Mouse (Mus musculus): Measurements from ENCODE around the gene Cox17. TPM values are rescaled to one million over a fixed set of nuclear protein-coding genes. Genes with fewer than 3 reads are reported as not detected.
A peak's percentile ranks its signal among the peaks of the same experiment; 100 is the strongest.

Cox17 gene
- polyA plus RNA-seq, 1 experiment: 76.2 TPM

- Histone ChIP-seq H3K36me3 (ENCODE audit: control insufficient read depth, insufficient read depth, low read length) (peaks cover 26% of the 10 kb centered on the region), H3K27me3 (ENCODE audit: control insufficient read depth, insufficient read depth, low read length) (no peaks in the 10 kb centered on the region), H3K4me3 (ENCODE audit: low read depth, low read length) (no peak overlapping the region), H3K4me1 (ENCODE audit: control insufficient read depth, insufficient read depth, insufficient read length, low read length) (peaks cover 2% of the 10 kb centered on the region; the same call in 1 of the 2 replicates), H3K27ac (ENCODE audit: insufficient read depth, low read depth, low read length) (no peak overlapping the region)
- WGBS: 77% methylated on average over 5 of the region's 5 CpGs
- TF ChIP-seq POLR2A (IDR thresholded peaks at IDR 0.05; ENCODE audit: low read depth, low read length) (no peak), CTCF (IDR thresholded peaks at IDR 0.05; ENCODE audit: extremely low read depth, insufficient read length, insufficient replicate concordance, low read depth, low read length) (no peak)
Observed at GRCm38 (mm10) chr16:38354185-38354913, 7.6 kb downstream of the Cox17 start.

- no peak for TF ChIP-seq CTCF (IDR thresholded peaks at IDR 0.05; ENCODE audit: extremely low read depth, insufficient read length, insufficient replicate concordance, low read depth, low read length)
- no peak for TF ChIP-seq POLR2A (IDR thresholded peaks at IDR 0.05; ENCODE audit: low read depth, low read length)
- peaks cover 3% of the 10 kb centered on the region; the same call in 1 of the 2 replicates for H3K4me1 ChIP-seq (ENCODE audit: control insufficient read depth, insufficient read depth, insufficient read length, low read length)
Observed at GRCm38 (mm10) chr16:38358256-38358812, 11.5 kb downstream of the Cox17 start.

GRCm38 (mm10) chr16:38359241-38359640, 12.4 kb downstream of the Cox17 start:
- TF ChIP-seq CTCF (IDR thresholded peaks at IDR 0.05; ENCODE audit: extremely low read depth, insufficient read length, insufficient replicate concordance, low read depth, low read length): no peak
- no peak for TF ChIP-seq POLR2A (IDR thresholded peaks at IDR 0.05; ENCODE audit: low read depth, low read length)
- 91% methylated on average over 2 of the region's 2 CpGs for WGBS
- Histone ChIP-seq H3K36me3 (ENCODE audit: control insufficient read depth, insufficient read depth, low read length) (peaks cover 3% of the 10 kb centered on the region; the same call in 1 of the 2 replicates), H3K4me3 (ENCODE audit: low read depth, low read length) (no peak overlapping the region), H3K27ac (ENCODE audit: insufficient read depth, low read depth, low read length) (no peak overlapping the region), H3K4me1 (ENCODE audit: control insufficient read depth, insufficient read depth, insufficient read length, low read length) (peaks cover 3% of the 10 kb centered on the region; the same call in 1 of the 2 replicates), H3K27me3 (ENCODE audit: control insufficient read depth, insufficient read depth, low read length) (no peaks in the 10 kb centered on the region)

More at GRCm38 (mm10) chr16:38358256-38358812, 11.5 kb downstream of the Cox17 start:
- 86% methylated on average over 6 of the region's 6 CpGs for WGBS
- Histone ChIP-seq H3K36me3 (ENCODE audit: control insufficient read depth, insufficient read depth, low read length) (peaks cover 3% of the 10 kb centered on the region; the same call in 1 of the 2 replicates), H3K4me3 (ENCODE audit: low read depth, low read length) (no peak overlapping the region), H3K27ac (ENCODE audit: insufficient read depth, low read depth, low read length) (no peak overlapping the region), H3K27me3 (ENCODE audit: control insufficient read depth, insufficient read depth, low read length) (no peaks in the 10 kb centered on the region)

- no peak for TF ChIP-seq POLR2A (IDR thresholded peaks at IDR 0.05; ENCODE audit: low read depth, low read length)
- no peak for TF ChIP-seq CTCF (IDR thresholded peaks at IDR 0.05; ENCODE audit: extremely low read depth, insufficient read length, insufficient replicate concordance, low read depth, low read length)
- Histone ChIP-seq H3K4me3 (ENCODE audit: low read depth, low read length) (no peak overlapping the region), H3K27ac (ENCODE audit: insufficient read depth, low read depth, low read length) (no peak overlapping the region), H3K4me1 (ENCODE audit: control insufficient read depth, insufficient read depth, insufficient read length, low read length) (peaks cover 3% of the 10 kb centered on the region; the same call in 1 of the 2 replicates), H3K36me3 (ENCODE audit: control insufficient read depth, insufficient read depth, low read length) (peaks cover 1% of the 10 kb centered on the region; the same call in 1 of the 2 replicates), H3K27me3 (ENCODE audit: control insufficient read depth, insufficient read depth, low read length) (no peaks in the 10 kb centered on the region)
- WGBS: 52% methylated on average over 3 of the region's 3 CpGs
Observed at GRCm38 (mm10) chr16:38359857-38360256, 13.1 kb downstream of the Cox17 start.

- peaks cover 3% of the 10 kb centered on the region; the same call in 1 of the 2 replicates for H3K4me1 ChIP-seq (ENCODE audit: control insufficient read depth, insufficient read depth, insufficient read length, low read length)
- no peak overlapping the region for H3K4me3 ChIP-seq (ENCODE audit: low read depth, low read length)
- TF ChIP-seq CTCF (IDR thresholded peaks at IDR 0.05; ENCODE audit: extremely low read depth, insufficient read length, insufficient replicate concordance, low read depth, low read length) (no peak), POLR2A (IDR thresholded peaks at IDR 0.05; ENCODE audit: low read depth, low read length) (no peak)
- peaks cover 1% of the 10 kb centered on the region; the same call in 1 of the 2 replicates for H3K36me3 ChIP-seq (ENCODE audit: control insufficient read depth, insufficient read depth, low read length)
- H3K27me3 ChIP-seq (ENCODE audit: control insufficient read depth, insufficient read depth, low read length): no peaks in the 10 kb centered on the region
- 39% methylated on average over 2 of the region's 2 CpGs for WGBS
- H3K27ac ChIP-seq (ENCODE audit: insufficient read depth, low read depth, low read length): no peak overlapping the region
Observed at GRCm38 (mm10) chr16:38360317-38360716, 13.5 kb downstream of the Cox17 start.

GRCm38 (mm10) chr16:38361933-38362332, 15.1 kb downstream of the Cox17 start, which contains the start of gene Popdc2:
Gene Popdc2, plus strand, starts transcription at chr16:38362209.
- H3K36me3 ChIP-seq (ENCODE audit: control insufficient read depth, insufficient read depth, low read length): no peaks in the 10 kb centered on the region; the same call in 1 of the 2 replicates
- 56% methylated on average over 10 of the region's 10 CpGs for WGBS
- H3K4me3 ChIP-seq (ENCODE audit: low read depth, low read length): peak within 1 kb of the TSS; percentile 34
- peaks cover 3% of the 10 kb centered on the region; the same call in 1 of the 2 replicates for H3K4me1 ChIP-seq (ENCODE audit: control insufficient read depth, insufficient read depth, insufficient read length, low read length)
- no peak for TF ChIP-seq POLR2A (IDR thresholded peaks at IDR 0.05; ENCODE audit: low read depth, low read length)
- 0 out of 2 replicates have a peak within 1 kb of the TSS, but pooled peaks have one; percentile 4 for H3K27ac ChIP-seq (ENCODE audit: insufficient read depth, low read depth, low read length)
- H3K27me3 ChIP-seq (ENCODE audit: control insufficient read depth, insufficient read depth, low read length): no peaks in the 10 kb centered on the region

All from small intestine, adult 2 months (tissue).